Mouse (Mus musculus) lung, embryonic 14.5 days (tissue): Measurements from ENCODE around the gene Erbb3. TPM values are rescaled to one million over a fixed set of nuclear protein-coding genes. Genes with fewer than 3 reads are reported as not detected.

Experiments
- ATAC-seq: fragments of 200-750 bp; cut with Nextera tagmentation; 2 replicates; pipeline ENCODE4 v1.8.0; 2017; ENCODE audit warnings: mild to moderate bottlenecking, moderate TSS enrichment, moderate library complexity; ENCODE audit not compliant: insufficient read depth
- DNase-seq: peaks from one replicate; pipeline ENCODE4 v3.0.0-alpha.2; 2015
- H3K27ac ChIP-seq: fragments of 300-500 bp; sonication (generic); 2 replicates; pipeline ENCODE4 v1.5.1; 2014; ENCODE audit warnings: low read depth, mild to moderate bottlenecking, moderate library complexity
- H3K27me3 ChIP-seq: fragments of 300-500 bp; sonication (generic); 2 replicates; pipeline ENCODE4 v1.6.1; 2014; ENCODE audit warnings: low read length, control low read depth; ENCODE audit not compliant: insufficient read depth
- H3K36me3 ChIP-seq: fragments of 300-500 bp; sonication (generic); 2 replicates; pipeline ENCODE4 v1.6.1; 2014; ENCODE audit warnings: control low read depth; ENCODE audit not compliant: insufficient read depth
- H3K4me1 ChIP-seq: fragments of 300-500 bp; sonication (generic); 2 replicates; pipeline ENCODE4 v1.6.1; 2014; ENCODE audit warnings: antibody characterized with exemption, control low read depth; ENCODE audit not compliant: insufficient read depth
- H3K4me2 ChIP-seq: fragments of 300-500 bp; sonication (generic); 2 replicates; pipeline ENCODE4 v1.6.1; 2014; ENCODE audit warnings: mild to moderate bottlenecking
- H3K4me3 ChIP-seq: fragments of 300-500 bp; sonication (generic); 2 replicates; pipeline ENCODE4 v1.5.1; 2014; ENCODE audit warnings: low read depth, low read length
- H3K9ac ChIP-seq: fragments of 300-500 bp; sonication (generic); 2 replicates; pipeline ENCODE4 v1.6.1; 2014
- H3K9me3 ChIP-seq: fragments of 300-500 bp; sonication (generic); 2 replicates; pipeline ENCODE4 v1.6.1; 2016; ENCODE audit warnings: low read depth, low read length, control low read depth
- CTCF ChIP-seq: IDR thresholded peaks from 2 replicates; pipeline ENCODE4 v1.5.1; 2016; ENCODE audit warnings: antibody characterized with exemption, low read depth
- WGBS: fragments of 180-500 bp; shearing (Covaris S2); extraction: QIAGEN DNeasy Blood & Tissue Kit; methylation state at CpG from one replicate; pipeline ENCODE4 v1.1.7; 2014; 5-methylcytosine and 5-hydroxymethylcytosine counted together
- polyA plus RNA-seq: library from polyadenylated mRNA; unstranded; fragments of >200 nt; fragmentation: Nextera tagmentation; extraction: Ambion mirVana; gene quantifications from 2 replicates; pipeline ENCODE4 v1.2.1, GENCODE M21; 2014

Erbb3 gene
- polyA plus RNA-seq, 1 experiment from 2014 or later: 22.9 TPM

GRCm38 (mm10) chr10:128538340-128538870, 51.0 kb downstream of the Erbb3 start:
- no peak for TF ChIP-seq CTCF
- Histone ChIP-seq H3K9me3 (no peaks in the 10 kb centered on the region), H3K4me3 (no peak overlapping the region), H3K4me2 (no peak overlapping the region), H3K27me3 (no peaks in the 10 kb centered on the region), H3K27ac (no peak overlapping the region), H3K9ac (no peak overlapping the region), H3K36me3 (peaks cover 15% of the 10 kb centered on the region), H3K4me1 (no peaks in the 10 kb centered on the region)
- ATAC-seq (no peak), DNase-seq (no peak)
- 91% methylated on average over 1 of the region's 1 CpGs for WGBS

DNA sequence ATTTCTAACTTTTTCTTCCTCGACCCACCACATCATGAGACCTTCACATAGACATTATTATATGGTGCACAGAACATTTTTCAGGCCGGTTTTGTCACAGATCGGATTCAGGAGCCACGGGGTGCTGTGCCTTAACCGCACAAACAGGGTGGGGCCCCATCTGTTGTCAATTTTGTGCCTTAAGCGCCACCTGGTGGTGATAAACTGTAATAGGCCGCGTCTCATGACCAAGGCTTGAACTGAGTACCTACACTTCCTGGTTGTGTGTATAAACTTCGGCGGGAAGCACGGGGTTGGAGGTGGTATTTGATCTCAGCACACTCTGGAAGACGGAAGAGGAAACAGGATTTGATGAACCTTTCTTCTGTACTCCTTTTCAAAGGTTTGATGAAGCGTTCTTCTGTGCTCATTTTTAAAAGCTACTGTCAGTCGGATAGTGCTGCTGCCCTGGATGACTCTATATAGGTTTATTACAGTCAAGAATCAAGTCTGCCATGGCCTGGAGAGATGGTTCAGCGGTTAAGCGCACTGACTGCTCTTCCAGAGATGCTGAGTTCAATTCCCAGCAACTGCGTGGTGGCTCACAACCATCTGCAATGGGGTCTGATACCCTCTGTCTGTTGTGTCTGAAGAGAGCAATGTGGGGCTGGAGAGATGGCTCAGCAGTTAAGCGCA, 53.0 kb downstream of the Erbb3 start:
- Histone ChIP-seq H3K27ac (no peak overlapping the region), H3K9ac (0 out of 2 replicates have a peak overlapping the region, but pooled peaks have one; percentile 4), H3K36me3 (no peaks in the 10 kb centered on the region), H3K27me3 (no peaks in the 10 kb centered on the region), H3K4me3 (peak overlapping the region; percentile 12), H3K4me1 (no peaks in the 10 kb centered on the region), H3K9me3 (no peaks in the 10 kb centered on the region), H3K4me2 (peak overlapping the region; percentile 54)
- TF ChIP-seq CTCF: peak; percentile 93
- ATAC-seq (peak; percentile 95), DNase-seq (peak; percentile 96)
- WGBS: 13% methylated on average over 18 of the region's 18 CpGs

DNA sequence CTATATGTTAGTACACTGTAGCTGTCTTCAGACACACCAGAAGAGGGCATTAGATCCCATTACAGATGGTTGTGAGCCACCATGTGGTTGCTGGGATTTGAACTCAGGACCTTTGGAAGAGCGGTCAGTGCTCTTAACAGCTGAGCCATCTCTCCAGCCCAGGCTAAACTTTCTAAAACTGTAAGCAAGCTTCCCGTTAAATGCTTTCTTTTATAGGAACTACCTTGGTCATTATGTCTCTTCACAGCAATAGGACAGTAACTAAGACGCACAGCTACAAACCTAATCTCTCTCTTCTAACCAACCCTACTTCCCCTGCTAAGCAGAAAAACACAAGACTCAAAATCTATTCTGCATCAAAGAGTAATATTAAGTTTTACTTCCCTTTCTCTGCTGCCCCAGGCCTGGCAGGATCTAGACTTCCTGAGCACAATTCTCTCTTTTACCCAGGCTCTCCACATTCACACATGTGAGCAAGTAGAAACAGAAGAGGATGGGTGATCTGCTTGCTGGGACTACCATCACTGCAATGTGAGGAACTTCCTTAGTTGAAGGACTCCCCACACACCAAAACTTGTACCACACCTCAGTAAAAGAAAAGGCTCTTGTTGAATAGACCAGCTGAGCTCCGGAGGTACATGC, 53.7 kb downstream of the Erbb3 start:
- Histone ChIP-seq H3K27ac (no peak overlapping the region), H3K36me3 (no peaks in the 10 kb centered on the region), H3K9me3 (no peaks in the 10 kb centered on the region), H3K4me2 (peak overlapping the region; percentile 54), H3K4me3 (peak overlapping the region; percentile 8; the same call in 1 of the 2 replicates), H3K4me1 (no peaks in the 10 kb centered on the region), H3K9ac (0 out of 2 replicates have a peak overlapping the region, but pooled peaks have one; percentile 4), H3K27me3 (no peaks in the 10 kb centered on the region)
- no peak for TF ChIP-seq CTCF
- DNase-seq: no peak
- WGBS: 71% methylated on average over 4 of the region's 4 CpGs
- peak; percentile 7; the same call in 1 of the 2 replicates for ATAC-seq

- WGBS: 71% methylated on average over 2 of the region's 2 CpGs
Observed at GRCm38 (mm10) chr10:128535206-128535605, 54.2 kb downstream of the Erbb3 start.

GRCm38 (mm10) chr10:128526366-128527356, 62.8 kb downstream of the Erbb3 start:
- Histone ChIP-seq H3K4me1 (no peaks in the 10 kb centered on the region), H3K4me3 (peak overlapping the region; percentile 82), H3K4me2 (peak overlapping the region; percentile 100), H3K36me3 (no peaks in the 10 kb centered on the region), H3K27me3 (no peaks in the 10 kb centered on the region), H3K9ac (peak overlapping the region; percentile 48), H3K9me3 (no peaks in the 10 kb centered on the region), H3K27ac (peak overlapping the region; percentile 67; the same call in 1 of the 2 replicates)
- DNase-seq (no peak), ATAC-seq (peak; percentile 25; the same call in 1 of the 2 replicates)
- 26% methylated on average over 28 of the region's 28 CpGs for WGBS
- TF ChIP-seq CTCF: no peak

More at GRCm38 (mm10) chr10:128535206-128535605, 54.2 kb downstream of the Erbb3 start:
- Histone ChIP-seq H3K9ac (no peak overlapping the region), H3K9me3 (no peaks in the 10 kb centered on the region), H3K4me2 (no peak overlapping the region), H3K36me3 (no peaks in the 10 kb centered on the region), H3K27ac (no peak overlapping the region), H3K4me1 (no peaks in the 10 kb centered on the region), H3K27me3 (no peaks in the 10 kb centered on the region), H3K4me3 (no peak overlapping the region)
- no peak for TF ChIP-seq CTCF
- DNase-seq (no peak), ATAC-seq (no peak)

GRCm38 (mm10) chr10:128525671-128526308, 63.7 kb downstream of the Erbb3 start, which contains the start of gene Esyt1:
Gene Esyt1, minus strand, starts transcription at chr10:128525871.
- peak; percentile 49 for TF ChIP-seq CTCF
- ATAC-seq (peak; percentile 97), DNase-seq (peak; percentile 99)
- under 1% methylated on average over 37 of the region's 37 CpGs for WGBS
- Histone ChIP-seq H3K36me3 (0 out of 2 replicates have a peak, but pooled peaks cover 5% of the 10 kb centered on the region), H3K9ac (peak within 1 kb of the TSS; percentile 78), H3K4me1 (no peaks in the 10 kb centered on the region), H3K4me2 (peak within 1 kb of the TSS; percentile 100), H3K27me3 (no peaks in the 10 kb centered on the region), H3K9me3 (no peaks in the 10 kb centered on the region), H3K27ac (peak within 1 kb of the TSS; percentile 80), H3K4me3 (peak within 1 kb of the TSS; percentile 82)
